Mouse (Mus musculus) lung, postnatal 14 days (tissue): ENCODE data around the gene Itpkb.

Experiments
- DNase-seq: peaks from one replicate; pipeline ENCODE4 v3.0.0; 2021

Gene Itpkb

GRCm38 (mm10) chr1:180422076-180422828 is 92.0 kb downstream of the Itpkb start:
- peak; percentile 88 for DNase-seq

GRCm38 (mm10) chr1:180423008-180423639 is 92.8 kb downstream of the Itpkb start:
- no peak for DNase-seq

GRCm38 (mm10) chr1:180423931-180424330 is 93.6 kb downstream of the Itpkb start:
- DNase-seq, result no peak

GRCm38 (mm10) chr1:180426405-180426804 is 96.1 kb downstream of the Itpkb start:
- no peak for DNase-seq

- DNase-seq, result no peak
Observed at GRCm38 (mm10) chr1:180427685-180428084, 97.4 kb downstream of the Itpkb start.

GRCm38 (mm10) chr1:180428101-180428712 is 97.9 kb downstream of the Itpkb start:
- peak; percentile 75 for DNase-seq

- no peak for DNase-seq
Observed at GRCm38 (mm10) chr1:180428871-180429270, 98.6 kb downstream of the Itpkb start.

- DNase-seq, result no peak
Observed at GRCm38 (mm10) chr1:180429819-180430218, 99.5 kb downstream of the Itpkb start.

- no peak for DNase-seq
Observed at GRCm38 (mm10) chr1:180431833-180432232, 101.5 kb downstream of the Itpkb start.

GRCm38 (mm10) chr1:180433098-180433538 is 102.8 kb downstream of the Itpkb start:
- no peak for DNase-seq

GRCm38 (mm10) chr1:180433796-180434566 is 103.7 kb downstream of the Itpkb start:
- DNase-seq, result peak; percentile 68

GRCm38 (mm10) chr1:180434925-180435324 is 104.6 kb downstream of the Itpkb start:
- no peak for DNase-seq

GRCm38 (mm10) chr1:180439496-180439895 is 109.2 kb downstream of the Itpkb start:
- DNase-seq, result no peak

GRCm38 (mm10) chr1:180444411-180444810 is 114.1 kb downstream of the Itpkb start:
- no peak for DNase-seq

GRCm38 (mm10) chr1:180449641-180450040 is 119.4 kb downstream of the Itpkb start:
- DNase-seq, result no peak

GRCm38 (mm10) chr1:180458274-180458673 is 128.0 kb downstream of the Itpkb start:
- peak; percentile 28 for DNase-seq

GRCm38 (mm10) chr1:180458680-180459079 is 128.4 kb downstream of the Itpkb start:
- DNase-seq, result no peak

- no peak for DNase-seq
Observed at GRCm38 (mm10) chr1:180460721-180461120, 130.4 kb downstream of the Itpkb start.

- peak; percentile 27 for DNase-seq
Observed at GRCm38 (mm10) chr1:180462396-180462795, 132.1 kb downstream of the Itpkb start.

GRCm38 (mm10) chr1:180462983-180463475 is 132.7 kb downstream of the Itpkb start:
- no peak for DNase-seq

- no peak for DNase-seq
Observed at GRCm38 (mm10) chr1:180464357-180464756, 134.1 kb downstream of the Itpkb start.

- DNase-seq, result no peak
Observed at GRCm38 (mm10) chr1:180465620-180466019, 135.3 kb downstream of the Itpkb start.

GRCm38 (mm10) chr1:180468004-180468403 is 137.7 kb downstream of the Itpkb start:
- no peak for DNase-seq
